Mouse (Mus musculus): ENCODE results near the gene Il1r1. TPM values are rescaled to one million over a fixed set of nuclear protein-coding genes. Genes with fewer than 3 reads are reported as not detected.
A peak's percentile ranks its signal among the peaks of the same experiment; 100 is the strongest.

Il1r1 gene
- polyA plus RNA-seq, 1 experiment, result 7.6 TPM

DNA sequence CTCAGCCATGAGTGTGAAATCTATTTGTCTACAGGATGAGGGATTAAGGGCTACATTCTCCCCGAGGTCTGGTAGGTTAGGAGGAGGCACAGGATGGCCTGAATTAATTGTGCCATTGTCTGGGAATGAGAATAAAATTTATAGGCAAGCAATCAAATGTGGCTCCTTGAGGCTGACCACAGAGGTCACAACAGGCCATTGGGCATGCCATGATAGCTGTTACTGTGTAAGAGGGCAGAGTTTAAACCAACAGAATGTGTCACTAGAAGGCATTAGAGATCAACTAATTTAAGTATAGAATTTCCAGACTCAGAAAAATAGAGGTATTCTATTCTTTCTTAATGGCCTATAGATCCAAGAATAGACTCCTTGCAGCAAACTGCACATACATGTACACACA lies 4.3 kb upstream of the Il1r1 start:
- no peaks in the 10 kb centered on the region for H3K27me3 ChIP-seq (ENCODE audit: control insufficient read depth, insufficient read depth, insufficient read length)
- H3ac ChIP-seq (ENCODE audit: control insufficient read depth, insufficient read length), result no peak overlapping the region
- 0 out of 2 replicates have a peak, but pooled peaks have one; percentile 44 for TF ChIP-seq CEBPB (IDR thresholded peaks at IDR 0.05; ENCODE audit: insufficient read depth, poor library complexity, severe bottlenecking)
- TF ChIP-seq E2F4 (IDR thresholded peaks at IDR 0.05; ENCODE audit: insufficient read depth), result no peak
- peak overlapping the region; percentile 3 for H3K4me2 ChIP-seq (ENCODE audit: low read depth)
- H3K79me2 ChIP-seq (ENCODE audit: control insufficient read depth, insufficient read depth), result no peaks in the 10 kb centered on the region
- no peaks in the 10 kb centered on the region for H3K36me3 ChIP-seq (ENCODE audit: control insufficient read depth, insufficient read depth)
- no peak overlapping the region for H3K4me3 ChIP-seq

DNA sequence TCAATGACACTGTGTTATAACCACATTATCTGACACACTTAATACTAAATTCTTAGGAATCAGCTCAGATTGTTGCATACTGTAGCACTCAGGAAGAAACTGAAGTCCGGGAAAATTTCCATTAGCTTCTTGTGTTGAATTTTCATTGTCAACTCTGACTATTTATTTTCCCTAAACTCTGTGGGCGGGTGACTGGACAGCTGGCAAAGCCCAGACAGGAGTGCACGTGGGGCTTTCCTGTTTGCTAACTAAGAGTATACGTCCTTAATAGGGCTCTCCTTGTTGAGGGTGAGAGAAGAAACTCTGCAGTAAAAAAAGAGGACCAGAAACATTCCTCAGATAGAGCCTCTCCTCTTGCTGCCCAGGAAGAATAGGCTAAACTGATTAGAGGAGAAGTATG lies 3.0 kb upstream of the Il1r1 start:
- H3K4me2 ChIP-seq (ENCODE audit: low read depth), result peak overlapping the region; percentile 21
- TF ChIP-seq MYOD1 (IDR thresholded peaks at IDR 0.05; ENCODE audit: control insufficient read depth in 1 of 3, insufficient read length in 2 of 3, low read depth in 2 of 3) (peak in 2 of 3 experiments; percentile 15 to 38), SRF (IDR thresholded peaks at IDR 0.05; ENCODE audit: control insufficient read depth, insufficient read length, low read depth) (no peak), USF1 (IDR thresholded peaks at IDR 0.05; ENCODE audit: low read depth) (peak; percentile 36)

DNA sequence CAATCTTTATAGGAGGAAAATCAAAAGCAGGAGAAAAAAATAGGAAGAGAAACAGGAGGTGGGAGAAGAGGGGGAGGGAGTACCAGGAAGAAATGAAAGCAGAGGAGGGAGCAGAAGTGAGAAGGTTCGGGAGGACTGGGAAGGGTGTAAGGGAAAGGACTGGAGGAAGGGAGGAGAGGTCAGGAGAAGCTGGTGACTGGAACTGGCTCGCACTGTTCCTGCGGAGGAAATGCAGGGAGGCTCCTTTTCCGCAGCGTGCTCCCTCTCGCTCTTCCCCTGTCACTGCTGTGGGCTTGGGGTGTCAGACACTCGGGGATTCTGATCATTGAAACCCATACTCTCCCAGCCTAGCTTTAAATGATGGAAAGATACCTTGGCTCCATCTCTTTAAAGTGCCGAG lies 2.2 kb upstream of the Il1r1 start:
- no peaks in the 10 kb centered on the region for H3K79me2 ChIP-seq (ENCODE audit: control insufficient read depth, insufficient read depth)
- no peaks in the 10 kb centered on the region for H3K27me3 ChIP-seq (ENCODE audit: control insufficient read depth, insufficient read depth, insufficient read length)
- H3K36me3 ChIP-seq (ENCODE audit: control insufficient read depth, insufficient read depth), result no peaks in the 10 kb centered on the region
- no peak overlapping the region for H3K4me2 ChIP-seq (ENCODE audit: low read depth)
- H3ac ChIP-seq (ENCODE audit: control insufficient read depth, insufficient read length), result no peak overlapping the region
- H3K4me3 ChIP-seq, result no peak overlapping the region
- TF ChIP-seq SRF (IDR thresholded peaks at IDR 0.05; ENCODE audit: control insufficient read depth, insufficient read length, low read depth) (no peak), POLR2AphosphoS2 (IDR thresholded peaks at IDR 0.05; ENCODE audit: insufficient read length, low read depth) (no peak), CEBPB (IDR thresholded peaks at IDR 0.05; ENCODE audit: insufficient read depth, poor library complexity, severe bottlenecking) (no peak), USF1 (IDR thresholded peaks at IDR 0.05; ENCODE audit: low read depth) (no peak), MAX (IDR thresholded peaks at IDR 0.05; ENCODE audit: low read depth) (no peak), TCF3 (IDR thresholded peaks at IDR 0.05; ENCODE audit: insufficient read length, low read depth) (no peak), REST (IDR thresholded peaks at IDR 0.05; ENCODE audit: insufficient read depth, insufficient read length) (no peak), POLR2A (IDR thresholded peaks at IDR 0.05; ENCODE audit: insufficient read length, low read depth) (no peak), E2F4 (IDR thresholded peaks at IDR 0.05; ENCODE audit: insufficient read depth) (no peak), TCF12 (IDR thresholded peaks at IDR 0.05; ENCODE audit: insufficient read depth, poor library complexity, severe bottlenecking) (no peak), MYOD1 (IDR thresholded peaks at IDR 0.05; ENCODE audit: control insufficient read depth in 1 of 3, insufficient read length in 2 of 3, low read depth in 2 of 3) (no peak), MYOG (IDR thresholded peaks at IDR 0.05; ENCODE audit: control insufficient read depth in 1 of 3, insufficient read depth in 1 of 3, insufficient read length in 2 of 3, low read depth in 2 of 3) (no peak)

More for the DNA sequence above, 3.0 kb upstream of the Il1r1 start:
- H3K79me2 ChIP-seq (ENCODE audit: control insufficient read depth, insufficient read depth), result no peaks in the 10 kb centered on the region
- no peaks in the 10 kb centered on the region for H3K27me3 ChIP-seq (ENCODE audit: control insufficient read depth, insufficient read depth, insufficient read length)
- H3K36me3 ChIP-seq (ENCODE audit: control insufficient read depth, insufficient read depth), result no peaks in the 10 kb centered on the region
- H3ac ChIP-seq (ENCODE audit: control insufficient read depth, insufficient read length), result no peak overlapping the region
- no peak overlapping the region for H3K4me3 ChIP-seq

DNA sequence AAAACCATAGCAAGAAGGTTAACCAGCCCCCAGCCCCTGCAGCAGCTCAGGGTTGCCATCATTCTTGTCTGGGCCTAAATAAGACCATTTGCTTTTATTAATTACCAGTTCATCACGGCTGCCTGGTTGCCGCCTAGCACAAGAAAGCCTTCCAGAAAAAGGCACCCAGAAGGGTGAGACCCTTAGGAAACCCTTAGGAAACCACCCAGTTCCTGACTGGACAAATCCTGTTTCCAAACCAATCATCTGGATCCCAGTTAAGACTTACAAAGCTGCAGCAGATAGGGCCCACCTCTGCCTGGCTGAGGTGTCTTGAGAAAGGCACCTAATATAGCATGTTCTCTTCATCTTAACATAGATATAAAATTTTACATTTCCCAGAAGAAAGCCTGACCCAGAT lies 1.3 kb upstream of the Il1r1 start:
- Histone ChIP-seq H3K4me2 (ENCODE audit: low read depth) (no peak overlapping the region), H3K27me3 (ENCODE audit: control insufficient read depth, insufficient read depth, insufficient read length) (no peaks in the 10 kb centered on the region), H3ac (ENCODE audit: control insufficient read depth, insufficient read length) (no peak overlapping the region), H3K79me2 (ENCODE audit: control insufficient read depth, insufficient read depth) (no peaks in the 10 kb centered on the region), H3K4me3 (no peak overlapping the region), H3K36me3 (ENCODE audit: control insufficient read depth, insufficient read depth) (no peaks in the 10 kb centered on the region)
- TF ChIP-seq POLR2AphosphoS2 (IDR thresholded peaks at IDR 0.05; ENCODE audit: insufficient read length, low read depth) (no peak), MAX (IDR thresholded peaks at IDR 0.05; ENCODE audit: low read depth) (no peak), SRF (IDR thresholded peaks at IDR 0.05; ENCODE audit: control insufficient read depth, insufficient read length, low read depth) (no peak), TCF3 (IDR thresholded peaks at IDR 0.05; ENCODE audit: insufficient read length, low read depth) (no peak), E2F4 (IDR thresholded peaks at IDR 0.05; ENCODE audit: insufficient read depth) (no peak), MYOD1 (IDR thresholded peaks at IDR 0.05; ENCODE audit: control insufficient read depth in 1 of 3, insufficient read length in 2 of 3, low read depth in 2 of 3) (no peak), REST (IDR thresholded peaks at IDR 0.05; ENCODE audit: insufficient read depth, insufficient read length) (no peak), USF1 (IDR thresholded peaks at IDR 0.05; ENCODE audit: low read depth) (no peak), MYOG (IDR thresholded peaks at IDR 0.05; ENCODE audit: control insufficient read depth in 1 of 3, insufficient read depth in 1 of 3, insufficient read length in 2 of 3, low read depth in 2 of 3) (no peak), CEBPB (IDR thresholded peaks at IDR 0.05; ENCODE audit: insufficient read depth, poor library complexity, severe bottlenecking) (no peak), TCF12 (IDR thresholded peaks at IDR 0.05; ENCODE audit: insufficient read depth, poor library complexity, severe bottlenecking) (no peak), POLR2A (IDR thresholded peaks at IDR 0.05; ENCODE audit: insufficient read length, low read depth) (no peak)

DNA sequence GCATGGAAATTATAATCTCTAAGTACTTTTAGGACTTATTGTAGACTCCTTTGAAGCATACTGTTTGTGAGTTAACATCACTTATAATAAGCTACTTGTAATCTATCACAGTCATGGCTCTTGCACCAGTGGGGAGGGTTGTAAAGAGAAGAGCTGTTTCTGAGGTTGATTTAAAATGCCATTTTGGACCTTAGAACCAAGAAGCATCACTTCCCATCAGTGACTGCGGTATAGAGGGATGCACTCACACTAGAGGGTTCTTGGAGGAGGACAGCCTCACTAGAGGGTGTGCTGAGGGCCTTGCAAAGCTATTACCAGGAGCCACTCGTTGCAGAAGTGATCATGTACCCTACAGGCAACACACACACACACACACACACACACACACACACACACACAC lies 700 bp downstream of the Il1r1 start:
- no peaks in the 10 kb centered on the region for H3K79me2 ChIP-seq (ENCODE audit: control insufficient read depth, insufficient read depth)
- peak overlapping the region; percentile 12 for H3K4me3 ChIP-seq
- H3K36me3 ChIP-seq (ENCODE audit: control insufficient read depth, insufficient read depth), result no peaks in the 10 kb centered on the region
- H3K4me2 ChIP-seq (ENCODE audit: low read depth), result peak overlapping the region; percentile 90
- no peak for TF ChIP-seq MYOD1 (IDR thresholded peaks at IDR 0.05; ENCODE audit: control insufficient read depth in 1 of 3, insufficient read length in 2 of 3, low read depth in 2 of 3)
- H3ac ChIP-seq (ENCODE audit: control insufficient read depth, insufficient read length), result no peak overlapping the region
- no peaks in the 10 kb centered on the region for H3K27me3 ChIP-seq (ENCODE audit: control insufficient read depth, insufficient read depth, insufficient read length)

Data from myocyte (in vitro differentiated cells).